Mouse (Mus musculus): ENCODE results near the gene Bsn. TPM values are rescaled to one million over a fixed set of nuclear protein-coding genes. Genes with fewer than 3 reads are reported as not detected.

Bsn gene
- polyA plus RNA-seq (2015; fragmentation: Illumina TruSeq; extraction: RNeasy Lipid Tissue Mini Kit (QIAGEN cat#74804); ENCODE audit: insufficient read depth, low replicate concordance): 0.25 TPM

DNA sequence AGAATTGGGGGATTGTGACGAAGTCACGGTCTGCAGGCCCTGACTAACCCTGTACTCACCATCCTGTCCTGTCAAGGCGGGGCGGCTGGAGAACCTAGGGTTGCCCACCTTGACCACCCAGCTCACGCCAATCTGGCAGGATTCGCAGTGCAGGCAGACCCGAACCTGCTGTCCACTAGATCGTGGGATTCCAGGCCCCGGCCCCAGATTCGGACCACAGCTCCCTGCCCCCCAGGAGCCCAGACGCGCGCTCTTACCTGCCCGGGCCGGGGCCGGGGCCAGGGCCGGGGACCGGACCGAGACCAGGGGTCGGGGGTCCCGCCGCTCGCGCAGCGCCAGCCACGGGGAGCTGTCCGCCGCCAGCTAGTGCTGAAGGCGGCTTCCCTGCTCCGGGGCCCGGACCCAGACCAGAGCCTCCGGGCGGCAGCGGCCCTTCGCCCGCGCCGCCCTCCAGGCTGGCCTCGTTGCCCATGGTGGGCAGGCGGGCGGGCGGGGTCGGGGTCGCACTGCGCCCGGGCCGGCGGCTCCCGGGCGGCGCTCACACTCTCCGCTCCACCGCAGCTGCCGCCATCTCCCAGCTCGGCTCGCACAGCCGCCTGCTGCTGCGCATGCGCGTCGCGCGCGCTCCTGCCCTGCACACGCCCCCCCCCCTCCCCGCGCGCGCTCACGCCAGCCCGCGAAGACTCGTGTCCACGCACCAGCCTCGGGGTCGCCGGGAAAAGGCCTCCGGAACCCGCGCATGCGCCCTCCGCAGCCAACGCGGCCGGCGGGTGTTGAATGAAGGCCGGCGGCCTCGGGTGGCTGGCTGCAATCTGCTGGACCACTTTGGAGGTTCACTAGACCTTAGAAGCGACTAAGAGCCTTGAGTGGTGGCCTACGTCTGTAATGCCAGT lies at the start of gene Bsn:
Gene Bsn (minus strand): TSS at position 598 of the 893 bp plus-strand sequence.

DNA sequence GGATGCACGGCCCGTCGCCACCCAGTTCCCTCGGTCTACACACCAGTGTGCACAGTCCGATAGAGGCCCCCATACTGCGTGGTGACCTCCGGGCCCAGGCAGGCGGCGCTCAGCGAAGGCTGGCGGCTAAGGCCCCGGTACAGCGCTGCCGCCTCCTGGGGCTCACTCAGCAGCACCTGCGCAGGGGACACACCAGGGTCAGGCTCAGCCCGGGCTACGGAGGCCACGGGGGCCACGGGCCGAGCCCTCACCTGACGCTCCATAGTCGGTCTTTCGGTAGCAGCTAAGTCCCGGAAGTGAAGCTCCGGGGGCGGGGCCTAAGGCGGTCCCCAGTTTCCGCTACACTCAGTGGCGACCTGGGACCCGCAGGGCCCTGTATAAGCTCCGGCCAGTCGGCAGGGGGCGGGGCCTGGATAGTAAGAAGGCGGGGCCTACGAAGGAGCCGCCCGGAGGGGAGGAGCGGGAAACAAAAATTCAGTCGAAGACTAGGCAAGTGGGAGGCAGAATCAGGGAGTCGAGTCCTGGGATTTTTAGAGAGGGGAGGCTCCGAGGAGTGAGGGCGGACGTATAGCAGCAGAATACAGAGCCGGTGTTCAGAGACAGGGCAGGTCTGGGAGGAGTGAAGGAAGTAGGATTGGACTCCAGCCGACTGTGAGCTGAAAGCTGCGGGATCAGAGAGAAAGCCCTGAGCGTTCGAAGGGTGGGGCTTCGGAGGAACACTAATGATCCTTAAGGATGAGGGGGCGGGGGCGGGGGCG lies 95.8 kb downstream of the Bsn start, which contains the start of gene Apeh:
Gene Apeh (minus strand): TSS at position 423 of the 758 bp plus-strand sequence.

DNA sequence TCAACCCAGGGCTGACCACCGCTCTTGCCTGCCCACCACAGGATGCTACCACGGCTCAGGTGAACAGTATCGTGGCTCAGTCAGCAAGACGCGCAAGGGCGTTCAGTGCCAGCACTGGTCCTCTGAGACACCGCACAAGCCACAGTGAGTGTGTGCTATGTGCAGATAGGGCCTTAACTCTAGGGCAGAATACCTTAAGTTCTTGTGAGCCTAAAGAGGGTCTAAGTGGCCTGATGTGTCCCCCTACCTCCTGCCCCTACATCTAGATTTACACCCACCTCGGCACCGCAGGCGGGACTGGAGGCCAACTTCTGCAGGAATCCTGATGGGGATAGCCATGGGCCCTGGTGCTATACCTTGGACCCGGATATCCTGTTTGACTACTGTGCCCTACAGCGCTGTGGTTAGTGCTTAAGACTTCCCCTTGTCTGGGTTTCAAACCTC lies 107.2 kb downstream of the Bsn start, which contains the start of gene Rnf123:
Gene Rnf123 (minus strand): TSS at position 359 of the 444 bp plus-strand sequence.

DNA sequence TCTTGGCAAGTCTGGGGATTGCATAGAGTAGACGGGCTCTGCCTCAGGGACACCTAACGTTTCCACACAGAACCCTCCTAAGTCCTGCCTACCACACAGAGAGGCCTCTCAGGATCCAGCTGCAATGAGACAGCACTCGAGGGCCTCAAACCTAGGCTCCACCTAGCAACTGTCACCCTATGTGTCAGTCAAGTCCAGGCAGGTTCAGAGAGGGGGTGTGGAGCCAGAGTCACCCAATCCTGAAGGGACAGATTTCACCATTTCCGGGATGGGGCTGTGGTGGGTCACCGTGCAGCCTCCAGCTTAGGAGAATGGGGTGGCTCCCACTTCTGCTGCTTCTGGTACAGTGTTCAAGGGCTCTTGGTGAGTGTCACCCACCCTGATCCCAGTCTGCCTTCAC lies 110.0 kb downstream of the Bsn start, which contains the start of gene Mst1:
Gene Mst1 (plus strand): TSS at position 269 of the 400 bp plus-strand sequence.

DNA sequence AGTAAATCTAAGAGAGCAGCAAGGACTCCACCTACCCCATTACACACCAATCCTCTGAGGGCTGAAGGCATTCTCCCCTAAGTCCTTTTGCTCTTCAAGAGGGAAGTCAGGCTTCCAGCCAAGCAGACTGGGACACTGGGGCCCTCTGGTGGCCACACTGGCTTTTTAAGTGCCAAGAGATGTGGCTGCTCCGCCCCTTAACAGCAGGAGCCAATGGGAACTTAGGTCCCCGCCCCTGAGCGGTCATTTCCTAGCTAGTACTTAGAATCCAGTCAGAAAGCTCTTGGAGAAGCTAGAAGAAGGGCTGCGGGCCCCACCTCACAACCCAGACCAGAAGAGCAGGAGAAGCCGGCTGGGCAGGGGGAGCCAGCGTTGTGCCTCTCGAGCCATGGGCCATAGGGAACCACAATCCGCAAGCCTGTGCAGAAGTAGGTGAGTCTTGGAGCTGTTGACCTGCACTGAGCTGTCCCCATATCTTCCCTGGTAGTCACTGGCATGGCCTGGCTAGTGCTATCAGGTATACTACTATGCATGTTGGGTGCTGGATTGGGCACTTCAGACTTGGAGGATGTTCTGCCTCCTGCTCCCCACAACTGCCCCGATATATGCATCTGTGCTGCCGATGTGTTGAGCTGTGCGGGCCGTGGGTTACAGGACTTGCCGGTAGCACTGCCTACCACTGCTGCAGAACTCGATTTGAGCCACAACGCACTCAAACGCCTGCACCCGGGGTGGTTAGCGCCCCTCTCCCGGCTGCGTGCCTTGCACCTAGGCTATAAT lies 137.1 kb downstream of the Bsn start, which contains the start of gene Amigo3:
Gene Amigo3 (plus strand): TSS at position 275 of the 780 bp plus-strand sequence.

DNA sequence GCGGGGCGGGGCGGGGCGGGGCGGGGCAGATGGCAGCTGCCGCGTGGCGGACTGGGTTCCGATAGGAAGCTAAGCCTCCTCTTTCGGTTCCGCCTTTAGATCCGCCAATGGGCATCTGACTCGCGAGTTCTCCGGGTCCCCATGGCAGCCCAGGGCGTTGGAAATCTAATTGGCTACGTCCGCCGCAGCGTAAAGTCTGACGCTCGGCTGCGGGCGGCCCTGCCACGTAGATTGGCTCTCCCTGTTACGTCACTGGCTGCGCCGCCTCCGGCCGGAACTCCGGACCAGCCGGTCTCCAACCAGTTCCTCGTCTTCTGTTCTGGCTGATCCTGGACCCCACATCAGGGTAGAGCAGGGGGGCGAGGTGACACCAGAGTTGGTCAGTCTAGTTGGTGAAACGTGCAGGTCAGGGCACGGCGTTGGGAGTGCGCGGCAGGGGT lies 141.1 kb downstream of the Bsn start, which contains the start of gene Gmppb:
Gene Gmppb (plus strand): TSS at position 227 of the 440 bp plus-strand sequence.

Other genes starting within 250 kb of the Bsn start
- 4.5 TPM for gene Traip, start 240.2 kb downstream of the Bsn start, polyA plus RNA-seq (2015; fragmentation: Illumina TruSeq; extraction: RNeasy Lipid Tissue Mini Kit (QIAGEN cat#74804); ENCODE audit: insufficient read depth, low replicate concordance)
- 103 TPM for gene Uba7, start 214.9 kb downstream of the Bsn start, polyA plus RNA-seq (2015; fragmentation: Illumina TruSeq; extraction: RNeasy Lipid Tissue Mini Kit (QIAGEN cat#74804); ENCODE audit: insufficient read depth, low replicate concordance)
- 0.26 TPM for gene Gm20661, start 207.3 kb downstream of the Bsn start, polyA plus RNA-seq (2015; fragmentation: Illumina TruSeq; extraction: RNeasy Lipid Tissue Mini Kit (QIAGEN cat#74804); ENCODE audit: insufficient read depth, low replicate concordance)
- 3.9 TPM for gene Inka1, start 204.5 kb downstream of the Bsn start, polyA plus RNA-seq (2015; fragmentation: Illumina TruSeq; extraction: RNeasy Lipid Tissue Mini Kit (QIAGEN cat#74804); ENCODE audit: insufficient read depth, low replicate concordance)
- 1.5 TPM for gene Cdhr4, start 197.9 kb downstream of the Bsn start, polyA plus RNA-seq (2015; fragmentation: Illumina TruSeq; extraction: RNeasy Lipid Tissue Mini Kit (QIAGEN cat#74804); ENCODE audit: insufficient read depth, low replicate concordance)
- gene Gm20662, start 194.0 kb downstream of the Bsn start, polyA plus RNA-seq (2015; fragmentation: Illumina TruSeq; extraction: RNeasy Lipid Tissue Mini Kit (QIAGEN cat#74804); ENCODE audit: insufficient read depth, low replicate concordance): 1.9 TPM
- 83.7 TPM for gene Ip6k1, start 187.9 kb downstream of the Bsn start, polyA plus RNA-seq (2015; fragmentation: Illumina TruSeq; extraction: RNeasy Lipid Tissue Mini Kit (QIAGEN cat#74804); ENCODE audit: insufficient read depth, low replicate concordance)
- gene Gmppb, start 141.1 kb downstream of the Bsn start, polyA plus RNA-seq (2015; fragmentation: Illumina TruSeq; extraction: RNeasy Lipid Tissue Mini Kit (QIAGEN cat#74804); ENCODE audit: insufficient read depth, low replicate concordance): 11.7 TPM
- 0.69 TPM for gene Amigo3, start 137.2 kb downstream of the Bsn start, polyA plus RNA-seq (2015; fragmentation: Illumina TruSeq; extraction: RNeasy Lipid Tissue Mini Kit (QIAGEN cat#74804); ENCODE audit: insufficient read depth, low replicate concordance)
- 0.37 TPM for gene Mst1, start 109.9 kb downstream of the Bsn start, polyA plus RNA-seq (2015; fragmentation: Illumina TruSeq; extraction: RNeasy Lipid Tissue Mini Kit (QIAGEN cat#74804); ENCODE audit: insufficient read depth, low replicate concordance)
- gene Rnf123, start 107.0 kb downstream of the Bsn start, polyA plus RNA-seq (2015; fragmentation: Illumina TruSeq; extraction: RNeasy Lipid Tissue Mini Kit (QIAGEN cat#74804); ENCODE audit: insufficient read depth, low replicate concordance): 69.4 TPM
- gene Apeh, start 95.8 kb downstream of the Bsn start, polyA plus RNA-seq (2015; fragmentation: Illumina TruSeq; extraction: RNeasy Lipid Tissue Mini Kit (QIAGEN cat#74804); ENCODE audit: insufficient read depth, low replicate concordance): 85.9 TPM
- gene Dag1, start 73.6 kb upstream of the Bsn start, polyA plus RNA-seq (2015; fragmentation: Illumina TruSeq; extraction: RNeasy Lipid Tissue Mini Kit (QIAGEN cat#74804); ENCODE audit: insufficient read depth, low replicate concordance): 19.5 TPM
- gene Nicn1, start 100.0 kb upstream of the Bsn start, polyA plus RNA-seq (2015; fragmentation: Illumina TruSeq; extraction: RNeasy Lipid Tissue Mini Kit (QIAGEN cat#74804); ENCODE audit: insufficient read depth, low replicate concordance): 10.3 TPM
- gene Amt, start 106.5 kb upstream of the Bsn start, polyA plus RNA-seq (2015; fragmentation: Illumina TruSeq; extraction: RNeasy Lipid Tissue Mini Kit (QIAGEN cat#74804); ENCODE audit: insufficient read depth, low replicate concordance): 7.1 TPM
- 589 TPM for gene Rhoa, start 115.7 kb upstream of the Bsn start, polyA plus RNA-seq (2015; fragmentation: Illumina TruSeq; extraction: RNeasy Lipid Tissue Mini Kit (QIAGEN cat#74804); ENCODE audit: insufficient read depth, low replicate concordance)
- 28.2 TPM for gene Tcta, start 115.8 kb upstream of the Bsn start, polyA plus RNA-seq (2015; fragmentation: Illumina TruSeq; extraction: RNeasy Lipid Tissue Mini Kit (QIAGEN cat#74804); ENCODE audit: insufficient read depth, low replicate concordance)
- gene Gpx1, start 148.5 kb upstream of the Bsn start, polyA plus RNA-seq (2015; fragmentation: Illumina TruSeq; extraction: RNeasy Lipid Tissue Mini Kit (QIAGEN cat#74804); ENCODE audit: insufficient read depth, low replicate concordance): 346 TPM
- 112 TPM for gene Usp4, start 157.5 kb upstream of the Bsn start, polyA plus RNA-seq (2015; fragmentation: Illumina TruSeq; extraction: RNeasy Lipid Tissue Mini Kit (QIAGEN cat#74804); ENCODE audit: insufficient read depth, low replicate concordance)
- gene 1700102P08Rik, start 202.4 kb upstream of the Bsn start, polyA plus RNA-seq (2015; fragmentation: Illumina TruSeq; extraction: RNeasy Lipid Tissue Mini Kit (QIAGEN cat#74804); ENCODE audit: insufficient read depth, low replicate concordance): 3.8 TPM
- gene Ccdc36, start 238.1 kb upstream of the Bsn start, polyA plus RNA-seq (2015; fragmentation: Illumina TruSeq; extraction: RNeasy Lipid Tissue Mini Kit (QIAGEN cat#74804); ENCODE audit: insufficient read depth, low replicate concordance): 0.10 TPM
- gene BC048562, start 246.1 kb upstream of the Bsn start, polyA plus RNA-seq (2015; fragmentation: Illumina TruSeq; extraction: RNeasy Lipid Tissue Mini Kit (QIAGEN cat#74804); ENCODE audit: insufficient read depth, low replicate concordance): not detected

Measured in spleen, adult 10 weeks (tissue).